Mouse (Mus musculus) induced T-regulatory cell, adult 2 months (primary cell): ENCODE data around the gene Il23a.
"Not testable (repeated sequence)": the region's sequence is repeated elsewhere in the genome, so short reads cannot be mapped to it uniquely, and the experiment has no call there.

Experiments
- DNase-seq: peaks from one replicate; pipeline ENCODE4 v3.0.0-alpha.2; 2012; ENCODE audit warnings: low read depth

Gene Il23a

DNA sequence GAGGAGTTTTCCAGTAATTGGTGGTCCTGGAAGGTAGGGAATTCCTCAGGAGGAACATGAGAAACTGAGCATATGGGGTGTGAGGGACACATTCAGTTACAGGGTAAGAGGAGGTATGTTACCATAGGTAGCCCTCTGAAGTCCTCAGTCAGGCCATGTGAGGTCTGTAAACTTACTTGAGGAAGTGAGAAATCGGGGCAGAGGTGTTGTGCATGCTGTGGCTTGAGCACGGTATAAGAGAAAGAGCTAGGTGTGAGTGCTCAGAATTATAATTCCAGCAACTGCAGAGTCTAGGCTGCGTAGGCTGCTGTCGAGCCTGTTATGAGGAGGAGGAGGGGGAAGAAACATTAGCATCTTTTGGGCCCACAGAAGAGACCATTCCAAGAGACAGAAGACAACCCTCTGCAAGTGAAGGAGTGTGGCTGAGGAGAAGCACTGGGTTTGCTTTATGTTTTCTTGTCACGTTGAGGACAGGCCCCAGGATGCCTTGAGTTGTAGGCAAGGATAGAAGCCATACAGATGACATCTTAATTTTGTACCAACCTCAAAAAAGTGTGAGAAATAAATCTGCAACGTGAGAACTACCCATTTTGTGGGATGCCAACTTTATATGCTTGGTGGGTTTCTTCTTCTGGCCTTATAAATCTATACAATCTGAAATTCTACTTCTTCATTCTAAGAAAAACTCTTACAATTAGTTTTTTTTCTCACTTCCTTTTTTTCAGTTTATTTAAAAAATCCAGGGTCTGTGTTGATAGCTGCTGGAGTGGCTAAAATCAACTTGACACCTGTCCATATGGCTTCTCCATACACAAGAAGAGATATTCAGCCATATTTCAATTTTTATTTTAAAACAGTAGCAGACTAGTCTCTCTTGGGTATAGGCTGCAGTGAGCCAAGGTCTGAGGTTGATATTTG is 34.9 kb downstream of the Il23a start:
- no peak for DNase-seq

GRCm38 (mm10) chr10:128262300-128262699 is 36.3 kb downstream of the Il23a start:
- no peak for DNase-seq

DNA sequence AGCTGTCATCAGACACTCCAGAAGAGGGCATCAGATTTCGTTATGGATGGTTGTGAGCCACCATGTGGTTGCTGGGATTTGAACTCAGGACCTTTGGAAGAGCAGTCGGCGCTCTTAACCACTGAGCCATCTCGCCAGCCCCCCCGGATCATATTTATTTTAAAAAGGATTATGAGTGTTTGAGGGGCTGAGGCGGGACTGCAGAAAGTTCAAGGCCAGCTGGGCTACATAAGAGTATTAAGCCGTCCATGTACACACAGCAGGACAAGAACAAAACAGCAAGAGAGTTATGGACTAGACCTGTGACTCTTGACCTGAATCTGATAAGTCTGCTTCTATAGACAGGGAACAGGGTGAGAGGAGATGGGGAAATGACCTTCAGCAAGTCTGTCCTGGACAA is 38.2 kb downstream of the Il23a start:
- not testable (repeated sequence) for DNase-seq

- DNase-seq: no peak
Measured at GRCm38 (mm10) chr10:128259946-128260345, 38.6 kb downstream of the Il23a start.

GRCm38 (mm10) chr10:128258953-128259352 is 39.6 kb downstream of the Il23a start:
- DNase-seq: no peak

- no peak for DNase-seq
Measured at GRCm38 (mm10) chr10:128256328-128256727, 42.2 kb downstream of the Il23a start.

- no peak for DNase-seq
Measured at GRCm38 (mm10) chr10:128255925-128256324, 42.6 kb downstream of the Il23a start.

DNA sequence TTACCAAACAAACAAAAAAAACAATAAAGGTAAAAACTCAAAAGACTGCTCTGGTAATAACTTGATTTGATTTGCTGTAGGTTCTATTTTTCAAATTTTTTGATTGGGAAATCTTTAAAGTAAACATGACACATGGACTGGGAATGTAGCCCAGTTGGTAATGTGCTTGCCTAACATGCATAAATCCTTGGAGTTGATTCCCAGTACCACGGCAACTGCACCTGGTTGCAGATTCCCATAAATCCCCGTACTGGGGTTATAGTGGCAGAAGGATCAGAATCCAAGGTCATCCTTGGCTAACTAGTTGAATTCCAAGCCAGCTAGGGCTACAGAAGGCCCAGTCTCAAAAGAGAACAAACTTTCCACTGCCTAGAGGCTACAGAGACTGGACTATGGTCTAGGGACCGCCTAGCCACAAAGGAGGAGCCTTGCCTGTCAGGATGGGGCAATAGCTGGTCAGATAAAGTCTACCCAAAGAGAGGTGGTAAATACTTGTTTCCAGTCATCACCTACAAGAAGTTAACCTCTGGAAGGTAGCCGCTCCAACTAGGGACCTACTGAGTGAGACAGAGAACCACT is 44.8 kb downstream of the Il23a start, which contains the start of gene Apon:
Gene Apon (plus strand): TSS at position 420 of the 579 bp plus-strand sequence.
- no peak for DNase-seq

- no peak for DNase-seq
Measured at GRCm38 (mm10) chr10:128250565-128250964, 48.0 kb downstream of the Il23a start.

GRCm38 (mm10) chr10:128247020-128247732 is 51.4 kb downstream of the Il23a start:
- no peak for DNase-seq
